Mouse (Mus musculus): ENCODE measurements at regions not wholly inside any gene's neighbourhood (a gene's known extent, or its start where the extent isn't known, plus 50 kb on each side); places are given as distances from the start of the nearest gene placed in this dataset.

- TF ChIP-seq SIN3A (IDR thresholded peaks at IDR 0.05; ENCODE audit: low read length) (peak; percentile 29; the same call in 1 of the 2 replicates), EP300 (IDR thresholded peaks at IDR 0.05; ENCODE audit: low read length) (peak; percentile 79), NELFE (IDR thresholded peaks at IDR 0.05; ENCODE audit: low read depth, low read length) (no peak), E2F4 (IDR thresholded peaks at IDR 0.05; ENCODE audit: insufficient replicate concordance, low read depth, low read length) (0 out of 2 replicates have a peak, but pooled peaks have one; percentile 8), TCF12 (IDR thresholded peaks at IDR 0.05; ENCODE audit: low read depth, low read length) (peak; percentile 15; the same call in 1 of the 2 replicates), IRF4 (IDR thresholded peaks at IDR 0.05; ENCODE audit: low read depth, low read length) (peak; percentile 81), BHLHE40 (IDR thresholded peaks at IDR 0.05; ENCODE audit: low read depth, low read length) (no peak; the same call in 1 of the 2 replicates), USF1 (IDR thresholded peaks at IDR 0.05; ENCODE audit: low read depth, low read length) (no peak), JUND (conservative IDR thresholded peaks at IDR 0.05; ENCODE audit: low read depth, low read length) (0 out of 2 replicates have a peak, but pooled peaks have one; percentile 32), ELF1 (IDR thresholded peaks at IDR 0.05; ENCODE audit: low read depth, low read length) (0 out of 2 replicates have a peak, but pooled peaks have one; percentile 7), MAX (IDR thresholded peaks at IDR 0.05; ENCODE audit: low read length) (peak; percentile 10; the same call in 1 of the 2 replicates), RAD21 (IDR thresholded peaks at IDR 0.05; ENCODE audit: low read depth, low read length) (no peak; the same call in none of the 2 replicates), RCOR1 (conservative IDR thresholded peaks at IDR 0.05; ENCODE audit: low read depth, low read length) (0 out of 2 replicates have a peak, but pooled peaks have one; percentile 21), JUN (IDR thresholded peaks at IDR 0.05; ENCODE audit: insufficient read depth, low read depth, low read length) (no peak), ETS1 (conservative IDR thresholded peaks at IDR 0.05; ENCODE audit: low read depth, low read length) (no peak; the same call in 1 of the 2 replicates)
- DNase-seq (ENCODE audit: extremely low read depth): peak; percentile 68
- Histone ChIP-seq H3K9ac (ENCODE audit: insufficient read depth, low read depth) (no peak overlapping the region), H3K4me1 (ENCODE audit: control insufficient read depth in 1 of 2, insufficient read depth in 2 of 2) (peaks cover 40 to 76% of the 10 kb centered on the region in 2 experiments), H3K4me2 (ENCODE audit: insufficient read depth, low read depth, poor library complexity, severe bottlenecking) (no peak overlapping the region), H3K9me3 (replicated peaks; ENCODE audit: low read length) (peaks cover 8% of the 10 kb centered on the region), H3K36me3 (replicated peaks in 1 of 2; ENCODE audit: control insufficient read depth in 1 of 2, insufficient read depth in 1 of 2, low read length in 1 of 2) (no peaks in the 10 kb centered on the region), H3K4me3 (replicated peaks in 1 of 3; ENCODE audit: low read depth in 2 of 3, low read length in 2 of 3, poor library complexity in 1 of 3) (no peak overlapping the region), H3K27ac (ENCODE audit: insufficient read depth, low read depth) (peak overlapping the region; percentile 78), H3K79me2 (replicated peaks; ENCODE audit: control insufficient read depth, extremely low read depth, insufficient read depth, poor library complexity, severe bottlenecking) (no peaks in the 10 kb centered on the region), H3K27me3 (replicated peaks) (no peaks in the 10 kb centered on the region)
- dilution Hi-C loops (cut with MboI; ENCODE audit: extremely low pct_ligation_motif_present, extremely low pct_unique_long_range_greater_than_20kb, low sequenced_read_pairs): no loop called here
- in situ Hi-C loops (cut with MboI; ENCODE audit: low pct_ligation_motif_present, low pct_unique_long_range_greater_than_20kb, low sequenced_read_pairs): loop anchor here (5.0 to 25.0 kb wide), 3 partner anchors 52 to 863 kb away; no protein-coding TSS in a partner anchor
These were observed 1352.0 kb upstream of the A1bg start for GRCm38 (mm10) chr15:62274818-62275217.

GRCm38 (mm10) chr15:62273855-62274488 is 1351.2 kb upstream of the A1bg start:
- Histone ChIP-seq H3K36me3 (replicated peaks in 1 of 2; ENCODE audit: control insufficient read depth in 1 of 2, insufficient read depth in 1 of 2, low read length in 1 of 2) (no peaks in the 10 kb centered on the region), H3K4me1 (ENCODE audit: control insufficient read depth in 1 of 2, insufficient read depth in 2 of 2) (peaks cover 44 to 82% of the 10 kb centered on the region in 2 experiments), H3K9ac (ENCODE audit: insufficient read depth, low read depth) (peak overlapping the region; percentile 40; the same call in 1 of the 2 replicates), H3K9me3 (replicated peaks; ENCODE audit: low read length) (peaks cover 9% of the 10 kb centered on the region), H3K27me3 (replicated peaks) (no peaks in the 10 kb centered on the region), H3K79me2 (replicated peaks; ENCODE audit: control insufficient read depth, extremely low read depth, insufficient read depth, poor library complexity, severe bottlenecking) (no peaks in the 10 kb centered on the region), H3K27ac (ENCODE audit: insufficient read depth, low read depth) (peak overlapping the region; percentile 98), H3K4me3 (replicated peaks in 1 of 3; ENCODE audit: low read depth in 2 of 3, low read length in 2 of 3, poor library complexity in 1 of 3) (no peak overlapping the region), H3K4me2 (ENCODE audit: insufficient read depth, low read depth, poor library complexity, severe bottlenecking) (no peak overlapping the region)
- dilution Hi-C loops (cut with MboI; ENCODE audit: extremely low pct_ligation_motif_present, extremely low pct_unique_long_range_greater_than_20kb, low sequenced_read_pairs) (no loop called here), in situ Hi-C loops (cut with MboI; ENCODE audit: low pct_ligation_motif_present, low pct_unique_long_range_greater_than_20kb, low sequenced_read_pairs) (loop anchor here (5.0 to 25.0 kb wide), 3 partner anchors 53 to 862 kb away; no protein-coding TSS in a partner anchor)
- DNase-seq (ENCODE audit: extremely low read depth): peak; percentile 99
- TF ChIP-seq EP300 (IDR thresholded peaks at IDR 0.05; ENCODE audit: low read length): peak; percentile 97
- TF ChIP-seq SIN3A (IDR thresholded peaks at IDR 0.05; ENCODE audit: low read length): peak; percentile 79
- TF ChIP-seq IRF4 (IDR thresholded peaks at IDR 0.05; ENCODE audit: low read depth, low read length): peak; percentile 84
- peak; percentile 65; the same call in 1 of the 2 replicates for TF ChIP-seq MXI1 (IDR thresholded peaks at IDR 0.05; ENCODE audit: low read depth, low read length)
- peak; percentile 31; the same call in 1 of the 2 replicates for TF ChIP-seq ELF1 (IDR thresholded peaks at IDR 0.05; ENCODE audit: low read depth, low read length)
- no peak for TF ChIP-seq CHD1 (IDR thresholded peaks at IDR 0.05; ENCODE audit: low read depth, low read length)
- peak; percentile 61 for TF ChIP-seq USF1 (IDR thresholded peaks at IDR 0.05; ENCODE audit: low read depth, low read length)
- no peak for TF ChIP-seq CTCF (conservative IDR thresholded peaks at IDR 0.05 in 1 of 2, IDR thresholded peaks at IDR 0.05 in 1 of 2; ENCODE audit: low read depth in 2 of 2, low read length in 2 of 2)
- peak; percentile 34; the same call in 1 of the 2 replicates for TF ChIP-seq USF2 (conservative IDR thresholded peaks at IDR 0.05; ENCODE audit: low read depth, low read length)
- TF ChIP-seq NELFE (IDR thresholded peaks at IDR 0.05; ENCODE audit: low read depth, low read length): 0 out of 2 replicates have a peak, but pooled peaks have one; percentile 39
- no peak; the same call in 1 of the 2 replicates for TF ChIP-seq TBP (conservative IDR thresholded peaks at IDR 0.05; ENCODE audit: low read depth, low read length)
- TF ChIP-seq PAX5 (IDR thresholded peaks at IDR 0.05; ENCODE audit: low read length): no peak
- peak; percentile 69 for TF ChIP-seq HCFC1 (IDR thresholded peaks at IDR 0.05; ENCODE audit: low read depth, low read length)
- TF ChIP-seq RAD21 (IDR thresholded peaks at IDR 0.05; ENCODE audit: low read depth, low read length): peak; percentile 29
- TF ChIP-seq BHLHE40 (IDR thresholded peaks at IDR 0.05; ENCODE audit: low read depth, low read length): peak; percentile 96
- 0 out of 2 replicates have a peak, but pooled peaks have one; percentile 43 for TF ChIP-seq KAT2A (IDR thresholded peaks at IDR 0.05; ENCODE audit: insufficient replicate concordance, low read length)
- no peak for TF ChIP-seq GABPA (IDR thresholded peaks at IDR 0.05; ENCODE audit: insufficient replicate concordance, low read depth, low read length)
- TF ChIP-seq SMC3 (IDR thresholded peaks at IDR 0.05; ENCODE audit: low read depth, low read length): peak; percentile 52
- TF ChIP-seq E2F4 (IDR thresholded peaks at IDR 0.05; ENCODE audit: insufficient replicate concordance, low read depth, low read length): no peak
- peak; percentile 22; the same call in 1 of the 2 replicates for TF ChIP-seq MAFK (IDR thresholded peaks at IDR 0.05; ENCODE audit: insufficient replicate concordance, low read length)
- TF ChIP-seq JUND (conservative IDR thresholded peaks at IDR 0.05; ENCODE audit: low read depth, low read length): peak; percentile 67
- peak; percentile 97 for TF ChIP-seq MEF2A (IDR thresholded peaks at IDR 0.05; ENCODE audit: borderline replicate concordance, low read depth, low read length)
